Mouse (Mus musculus): ENCODE measurements around the gene Jam2.
A peak's percentile ranks its signal among the peaks of the same experiment; 100 is the strongest.

Gene Jam2

DNA sequence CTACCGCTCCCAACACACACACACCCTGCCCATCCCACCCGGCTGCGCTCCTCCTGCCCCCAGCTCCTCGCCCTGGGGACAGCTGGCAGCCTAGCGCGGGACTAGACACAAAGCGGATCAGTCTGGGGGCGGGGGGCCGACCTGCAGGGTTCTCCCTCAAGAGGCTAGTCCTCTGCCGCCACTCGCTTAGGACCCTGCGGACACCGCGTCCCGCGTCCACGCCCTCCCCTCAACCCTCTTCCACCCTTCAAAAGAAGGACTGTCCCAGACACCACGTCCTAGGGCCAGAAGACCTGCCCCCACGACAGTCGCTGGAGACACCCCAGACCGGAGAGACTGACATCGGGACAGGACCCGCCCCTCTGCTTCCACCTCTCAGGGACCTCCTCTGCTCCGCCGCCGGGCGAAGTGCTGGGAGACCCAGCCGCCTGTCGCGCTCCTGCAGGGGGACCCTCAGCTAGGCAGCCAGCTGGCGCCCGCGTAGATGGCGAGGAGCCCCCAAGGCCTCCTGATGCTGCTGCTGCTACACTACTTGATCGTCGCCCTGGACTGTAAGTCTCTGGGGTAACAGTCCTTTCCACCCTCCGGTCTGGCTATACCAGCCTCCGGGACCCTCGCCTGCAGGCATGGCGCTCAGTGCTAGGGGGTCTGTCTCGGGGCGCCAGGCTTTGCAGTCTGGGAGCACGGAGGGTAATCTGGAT is at the start of gene Jam2:
TSS of gene Jam2 (plus strand) at position 121 of the 701 bp plus-strand sequence.
- DNase-seq (ENCODE audit: low spot score in 2 of 2) = peak; percentile 44 to 56

DNA sequence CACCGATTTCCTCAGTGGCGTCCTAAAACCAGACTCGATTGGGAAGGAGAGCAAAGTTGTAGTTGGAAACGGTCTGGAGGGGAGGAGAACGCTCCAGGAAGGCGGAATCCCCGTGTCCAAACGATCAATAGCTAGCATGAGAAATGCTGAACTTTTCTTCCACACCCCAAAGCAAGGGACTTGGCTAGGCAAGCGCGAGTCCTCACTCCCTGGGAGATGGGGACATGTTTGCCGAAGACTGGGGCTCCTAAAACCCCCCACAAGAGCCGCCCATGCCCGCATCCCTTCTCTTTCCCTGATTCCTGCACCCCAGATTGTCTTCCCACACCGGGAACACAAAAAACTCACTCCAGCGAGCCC is 39.1 kb upstream of the Jam2 start:
- no peak for DNase-seq (ENCODE audit: low spot score in 2 of 2)

DNA sequence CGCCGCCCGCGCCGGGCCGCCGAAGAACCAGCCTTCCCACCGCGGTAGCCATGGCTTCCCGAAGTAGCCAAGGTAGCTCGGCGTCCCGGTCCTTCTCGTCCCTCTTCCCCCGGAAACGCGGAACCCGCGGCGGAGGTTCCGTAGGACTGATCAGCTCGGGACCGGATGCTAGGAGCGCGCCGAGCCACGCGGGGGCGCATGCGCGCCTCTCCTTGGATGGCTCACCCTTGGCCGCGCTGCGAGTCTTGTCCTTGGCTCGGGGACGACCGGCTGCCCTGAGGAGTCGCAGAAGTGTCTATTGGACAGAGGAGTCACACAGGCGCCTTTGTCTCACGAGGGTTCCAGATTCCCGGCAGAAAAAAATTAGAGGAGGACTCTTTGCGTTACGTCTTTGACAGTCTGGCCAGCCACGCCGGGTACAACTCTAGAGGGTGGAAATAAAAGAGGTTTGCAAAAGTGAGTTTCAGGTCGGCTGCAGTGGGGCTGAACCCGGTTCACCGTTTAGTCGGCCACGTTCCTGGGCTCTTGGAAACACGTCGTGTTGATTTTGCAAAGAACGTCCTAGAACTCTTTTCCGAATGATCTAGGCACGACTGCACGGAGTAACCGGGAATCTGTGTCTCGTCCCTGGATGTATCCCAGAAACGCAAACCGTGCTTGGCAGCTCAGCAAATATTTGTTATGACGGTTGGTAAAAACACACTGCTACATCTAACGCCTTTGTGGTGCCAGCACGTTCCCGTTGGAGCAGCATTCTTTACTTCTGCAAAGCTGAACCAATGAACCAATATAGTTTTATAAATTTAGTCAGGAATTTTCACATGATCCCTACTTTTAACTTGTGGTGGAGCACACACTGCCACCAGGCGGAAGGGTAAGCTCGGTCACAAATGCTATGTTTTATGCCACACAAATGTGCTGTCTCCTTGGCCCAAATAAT is 38.5 kb upstream of the Jam2 start, which contains the start of gene Mrpl39:
TSS of gene Mrpl39 (minus strand) at position 577 of the 940 bp plus-strand sequence.
- peak; percentile 99 for DNase-seq (ENCODE audit: low spot score in 2 of 2)

DNA sequence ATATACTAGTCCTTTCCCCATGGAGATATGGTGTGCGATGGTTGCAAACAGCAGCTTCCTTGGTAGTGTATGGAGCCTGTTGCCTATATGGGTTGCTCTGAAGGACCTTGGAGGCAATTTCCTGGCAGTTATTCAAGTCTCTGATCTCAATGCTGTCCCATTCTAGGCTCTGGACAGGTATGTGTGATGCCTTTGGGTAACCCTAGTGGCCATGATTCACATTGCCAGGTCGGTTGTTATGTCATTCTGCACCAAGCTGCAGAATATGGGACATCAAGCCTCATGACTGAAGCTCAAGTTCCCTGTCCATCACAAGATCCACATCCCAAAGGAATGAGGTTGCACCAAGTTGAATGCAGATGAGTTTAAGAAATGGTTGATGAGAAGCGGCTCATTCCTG is 36.6 kb upstream of the Jam2 start:
- no peak for DNase-seq (ENCODE audit: low spot score in 2 of 2)

DNA sequence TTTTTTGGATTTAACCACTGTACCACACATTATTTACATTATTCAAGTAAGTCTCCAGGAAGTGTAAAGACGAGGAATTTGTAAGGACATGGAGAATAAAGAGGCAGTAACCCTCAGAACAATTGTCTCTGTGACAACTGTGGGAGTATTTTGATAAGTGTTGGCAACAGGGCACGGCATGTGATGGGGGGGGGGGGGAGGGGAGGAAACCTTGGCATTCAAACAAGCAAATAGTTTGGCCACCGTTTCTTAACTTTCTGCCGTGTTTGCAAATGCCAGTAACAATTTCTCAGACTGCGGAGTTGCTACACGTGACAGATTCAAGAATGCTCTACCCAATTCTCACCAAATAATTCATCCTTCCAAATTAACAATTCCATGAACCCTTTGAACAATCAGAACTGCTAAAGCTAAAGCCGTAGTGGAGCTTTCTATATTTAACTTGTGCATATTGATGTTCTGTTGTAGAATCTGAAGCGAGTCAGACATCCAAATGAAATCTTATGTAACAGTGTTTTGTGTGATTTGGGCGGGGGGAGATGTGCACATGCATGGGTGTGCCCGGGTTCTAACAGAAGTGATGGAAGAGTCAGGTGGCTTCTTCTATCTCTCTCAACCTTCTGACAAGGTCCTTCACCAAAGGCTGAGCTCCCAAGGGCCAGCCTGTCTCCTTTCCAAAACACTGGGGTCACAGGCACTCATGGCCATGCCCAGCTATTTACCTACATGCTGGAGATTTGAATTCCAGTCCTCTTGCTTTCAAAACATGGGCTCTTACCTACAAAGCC is 29.0 kb upstream of the Jam2 start:
- DNase-seq (ENCODE audit: low spot score in 2 of 2) = no peak

DNA sequence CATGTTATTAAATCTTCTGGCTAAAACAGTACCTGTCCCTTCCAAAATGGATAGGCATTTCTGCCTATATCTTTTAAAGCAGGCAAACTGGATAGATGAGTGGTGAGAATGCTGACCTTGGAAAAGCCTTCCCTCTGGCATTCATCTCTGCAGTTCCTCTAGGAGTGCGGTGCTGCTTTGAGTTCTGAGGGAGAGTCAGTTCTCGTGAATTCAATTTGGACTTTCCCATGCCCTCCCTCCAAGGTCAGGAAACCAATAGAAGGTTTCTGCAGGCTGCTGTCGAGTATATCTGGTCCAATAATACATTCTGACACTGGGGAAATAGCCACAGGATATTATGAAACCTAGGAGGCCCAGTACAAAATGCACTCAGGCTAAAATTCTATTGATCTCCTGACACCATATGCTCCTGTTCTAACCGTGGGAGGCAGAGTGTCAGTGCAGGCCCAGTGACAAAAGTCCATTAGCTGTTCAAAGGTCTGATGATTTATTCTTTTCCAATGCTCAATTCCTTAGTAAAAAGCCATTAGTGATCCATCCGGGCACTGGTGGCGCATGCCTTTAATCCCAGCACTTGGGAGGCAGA is 28.1 kb upstream of the Jam2 start:
- no peak for DNase-seq (ENCODE audit: low spot score in 2 of 2)

DNA sequence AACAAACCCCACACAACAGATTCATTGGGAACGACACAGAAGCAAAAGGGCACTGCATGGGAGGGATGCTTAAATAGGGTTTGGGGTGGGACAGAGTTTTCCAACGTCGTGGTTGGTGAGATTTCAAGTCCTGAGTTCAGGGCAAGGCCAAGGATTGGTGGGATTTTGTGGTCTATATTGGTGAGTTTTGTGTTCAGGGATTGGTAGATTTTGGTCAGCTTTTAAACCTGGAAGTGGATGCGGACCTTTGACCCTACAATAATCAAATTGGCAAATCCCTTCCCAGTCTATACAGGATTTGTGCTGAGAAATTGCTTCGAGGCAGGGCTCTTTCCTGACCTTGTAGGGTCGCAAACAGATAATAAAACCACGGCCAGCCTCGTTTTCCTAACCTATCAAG is 6.0 kb upstream of the Jam2 start:
- no peak for DNase-seq (ENCODE audit: low spot score in 2 of 2)

DNA sequence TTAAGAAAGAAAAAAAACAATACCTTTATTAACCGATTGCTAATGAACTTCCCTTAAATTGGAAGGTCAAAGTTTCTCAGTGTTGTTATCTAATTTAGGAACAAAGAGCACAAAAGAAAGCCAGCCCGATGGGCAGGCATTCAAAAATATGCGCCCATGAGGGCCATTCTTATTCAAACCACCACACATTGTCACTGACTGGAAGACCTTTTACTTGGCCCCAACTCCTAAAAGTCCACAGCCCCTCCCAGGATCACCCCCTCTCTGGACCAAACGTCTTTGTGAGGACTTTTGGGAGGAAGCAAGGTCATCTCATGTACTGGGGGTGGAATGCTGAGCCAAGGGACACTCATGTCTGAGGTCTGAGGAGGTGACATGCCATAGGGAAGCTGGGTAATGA is 4.7 kb upstream of the Jam2 start:
- DNase-seq (ENCODE audit: low spot score in 2 of 2) = no peak

DNA sequence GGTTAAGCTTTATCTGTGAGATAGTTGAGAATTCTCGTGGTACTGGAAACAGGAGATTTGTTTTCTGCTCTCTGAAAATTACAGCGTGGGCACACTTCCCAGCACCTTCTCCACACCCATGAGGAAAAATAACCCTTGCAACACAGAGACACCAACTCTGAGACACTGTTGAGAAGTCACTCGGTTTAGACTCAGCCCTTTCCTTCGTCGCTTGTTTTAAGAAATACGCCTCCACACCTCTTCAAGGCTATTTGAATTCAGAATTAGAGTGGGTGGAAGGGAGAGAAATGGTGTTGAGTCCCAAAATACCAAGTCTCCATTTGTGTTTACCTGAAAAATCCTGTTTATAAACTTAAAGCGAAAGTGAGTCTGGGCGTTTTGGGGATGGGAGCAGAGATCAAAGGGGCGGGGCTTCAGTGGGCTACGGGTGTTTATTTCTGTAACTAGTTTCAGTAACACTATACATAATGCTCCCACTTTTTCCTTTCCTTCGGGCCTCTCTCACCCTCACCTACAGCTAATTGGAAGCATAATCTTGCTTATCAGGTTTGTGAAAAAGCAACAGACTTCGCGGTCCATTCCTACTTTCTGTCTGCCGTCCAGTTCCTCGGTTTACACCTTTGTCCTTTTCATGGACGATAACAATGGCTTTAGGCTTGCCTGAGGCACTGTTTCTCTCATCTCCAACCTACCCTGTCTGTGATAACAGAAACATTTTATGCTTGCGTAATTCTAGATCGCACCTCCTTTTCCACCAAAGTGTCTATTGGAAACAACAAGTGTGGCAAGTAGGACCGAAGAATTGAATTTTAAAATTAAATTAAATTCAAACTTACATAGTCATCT is 4.1 kb upstream of the Jam2 start:
- peak in 1 of 2 experiments; percentile 20 for DNase-seq (ENCODE audit: low spot score in 2 of 2)

DNA sequence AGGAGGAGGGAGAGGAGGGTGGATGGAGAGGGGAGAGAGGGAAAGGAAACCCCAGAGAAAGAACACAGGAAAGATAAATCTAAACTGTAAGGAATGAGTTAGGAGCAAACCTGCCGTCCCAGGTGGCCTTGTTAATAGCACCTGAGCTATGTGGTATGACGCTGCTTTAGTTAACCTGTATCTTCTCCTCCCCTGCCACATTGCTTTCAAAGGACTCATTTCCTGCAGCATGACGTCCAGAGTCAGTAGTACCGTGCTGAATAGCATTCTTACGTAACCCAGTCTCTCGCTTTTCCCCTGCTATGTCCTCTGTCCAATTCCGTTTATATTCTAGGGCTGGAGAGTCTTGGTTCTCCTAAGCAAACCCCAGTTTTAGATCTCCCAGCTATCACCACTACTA is 3.0 kb upstream of the Jam2 start:
- no peak for DNase-seq (ENCODE audit: low spot score in 2 of 2)

DNA sequence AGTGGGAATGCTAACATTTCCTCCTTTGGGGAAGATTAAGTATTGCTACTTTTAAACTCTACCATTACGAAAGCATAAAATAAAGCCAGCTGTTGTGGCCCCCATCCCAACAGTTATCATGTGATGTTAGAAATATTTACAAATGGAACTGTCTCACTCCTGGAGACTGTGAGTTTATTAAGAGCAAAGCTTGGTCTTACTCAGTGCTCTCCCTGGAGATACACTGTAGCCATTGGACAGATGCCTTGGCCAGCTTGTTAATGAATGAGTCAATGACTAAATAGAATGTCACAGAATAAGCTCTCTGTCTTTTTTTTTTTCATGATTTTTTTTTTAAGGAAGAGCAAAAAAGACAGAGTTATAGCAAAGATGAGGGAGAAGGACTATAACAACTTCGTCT is 2.5 kb upstream of the Jam2 start:
- no peak for DNase-seq (ENCODE audit: low spot score in 2 of 2)

DNA sequence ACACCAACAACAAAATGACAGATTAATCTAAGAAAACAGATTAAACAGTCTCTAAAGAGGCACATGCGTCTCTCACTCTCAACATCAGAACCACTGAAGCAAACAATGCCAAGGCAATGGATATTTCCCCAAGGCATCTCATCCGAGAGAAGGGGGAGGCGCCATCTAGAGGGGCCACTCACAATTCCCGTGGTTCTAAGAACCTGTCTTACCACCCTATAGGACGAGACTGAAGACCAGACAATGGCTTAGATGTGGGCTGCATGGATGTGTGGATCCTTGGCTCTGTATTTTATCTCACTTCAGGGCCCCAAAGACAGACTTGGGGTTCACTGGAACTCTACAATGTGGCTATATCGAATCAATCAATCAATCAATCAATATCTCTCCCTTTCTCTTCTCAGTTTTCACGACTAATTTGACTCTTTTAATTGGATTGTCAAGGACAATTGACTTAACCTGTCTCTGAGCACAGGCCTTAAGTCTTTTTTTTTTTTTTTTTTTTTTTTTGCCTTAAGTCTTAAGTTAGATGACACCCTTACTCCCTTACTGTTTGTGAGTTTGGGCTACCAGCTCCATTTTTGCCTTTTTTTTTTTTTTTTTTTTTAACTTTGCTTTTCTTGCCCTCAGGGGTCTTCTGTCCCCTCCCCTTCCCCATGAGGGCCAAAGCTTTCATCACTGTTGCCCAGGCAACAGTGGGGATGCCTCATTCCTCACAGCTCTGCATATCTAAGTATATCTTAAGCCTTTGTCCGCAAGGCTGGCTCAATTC is 1.2 kb upstream of the Jam2 start:
- no peak for DNase-seq (ENCODE audit: low spot score in 2 of 2)

DNA sequence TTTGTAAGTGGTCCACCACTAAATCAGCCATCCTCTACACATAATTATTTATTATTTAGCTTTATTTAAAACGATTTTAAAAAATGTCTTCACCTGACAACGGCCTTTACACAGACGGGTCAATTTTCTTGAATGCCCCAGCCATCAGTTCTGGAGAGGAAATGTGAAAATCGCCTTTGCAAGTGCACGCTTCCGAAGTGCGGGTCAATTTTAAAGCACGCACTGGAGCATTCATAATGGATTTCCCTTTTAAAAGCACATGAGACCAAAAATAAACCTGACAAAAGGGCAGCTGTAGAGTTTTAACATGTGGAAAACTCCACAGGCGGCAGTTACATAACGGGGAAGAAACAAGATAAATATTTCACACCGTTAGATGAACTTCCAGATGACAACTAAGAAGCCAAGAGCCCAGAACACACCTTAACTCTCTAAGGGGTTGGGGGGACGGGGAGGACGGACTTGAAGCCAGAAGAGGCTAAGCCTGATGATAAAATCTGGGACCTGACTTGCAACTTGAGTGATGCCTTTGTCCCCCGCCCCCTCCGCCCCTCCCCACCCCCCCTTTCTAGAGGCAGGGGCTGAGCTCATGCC is 558 bp upstream of the Jam2 start:
- no peak for DNase-seq (ENCODE audit: low spot score in 2 of 2)

DNA sequence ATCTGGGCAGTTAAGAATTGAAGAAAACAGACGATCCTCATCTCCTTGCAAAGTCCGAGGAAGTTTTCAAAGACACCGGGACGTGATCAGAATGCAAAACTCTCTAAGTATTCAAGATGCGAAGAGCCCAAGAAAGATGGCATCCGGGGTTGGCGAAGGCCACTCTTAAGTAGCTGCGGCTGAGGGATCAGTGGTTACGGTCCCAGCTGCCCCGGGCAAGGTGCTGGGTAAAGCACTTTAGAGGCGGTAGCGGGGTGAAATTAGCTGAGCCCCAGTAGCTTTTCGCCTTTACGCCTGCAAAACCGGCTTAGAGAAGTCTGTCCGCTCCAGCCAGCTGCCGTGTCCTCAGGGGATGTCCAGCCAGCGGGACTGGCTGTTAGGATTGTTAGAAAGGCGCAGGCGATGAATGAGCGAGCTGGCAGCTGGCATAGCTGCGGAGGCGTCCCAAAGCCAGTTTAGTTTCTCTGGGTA is 873 bp downstream of the Jam2 start:
- peak; percentile 65 to 81 for DNase-seq (ENCODE audit: low spot score in 2 of 2)

DNA sequence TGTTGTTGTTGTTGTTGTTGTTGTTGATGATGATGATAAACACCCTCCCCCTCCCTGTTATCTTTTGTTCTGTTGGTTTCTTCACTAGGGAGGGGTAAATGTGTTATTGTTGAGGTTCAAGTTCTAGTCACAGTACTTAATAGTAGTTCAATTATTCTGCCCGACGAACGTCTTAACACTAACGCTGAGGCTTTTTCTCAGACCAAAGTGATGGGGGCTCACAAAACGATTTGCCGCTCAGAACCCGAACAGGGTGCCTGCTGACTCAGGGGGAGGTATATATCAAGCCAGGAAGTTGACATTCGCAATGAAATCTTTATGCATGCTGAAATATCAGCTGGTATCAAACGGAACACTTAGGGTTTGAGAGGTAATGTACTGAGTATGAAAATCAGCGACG is 1.4 kb downstream of the Jam2 start:
- no peak for DNase-seq (ENCODE audit: low spot score in 2 of 2)

DNA sequence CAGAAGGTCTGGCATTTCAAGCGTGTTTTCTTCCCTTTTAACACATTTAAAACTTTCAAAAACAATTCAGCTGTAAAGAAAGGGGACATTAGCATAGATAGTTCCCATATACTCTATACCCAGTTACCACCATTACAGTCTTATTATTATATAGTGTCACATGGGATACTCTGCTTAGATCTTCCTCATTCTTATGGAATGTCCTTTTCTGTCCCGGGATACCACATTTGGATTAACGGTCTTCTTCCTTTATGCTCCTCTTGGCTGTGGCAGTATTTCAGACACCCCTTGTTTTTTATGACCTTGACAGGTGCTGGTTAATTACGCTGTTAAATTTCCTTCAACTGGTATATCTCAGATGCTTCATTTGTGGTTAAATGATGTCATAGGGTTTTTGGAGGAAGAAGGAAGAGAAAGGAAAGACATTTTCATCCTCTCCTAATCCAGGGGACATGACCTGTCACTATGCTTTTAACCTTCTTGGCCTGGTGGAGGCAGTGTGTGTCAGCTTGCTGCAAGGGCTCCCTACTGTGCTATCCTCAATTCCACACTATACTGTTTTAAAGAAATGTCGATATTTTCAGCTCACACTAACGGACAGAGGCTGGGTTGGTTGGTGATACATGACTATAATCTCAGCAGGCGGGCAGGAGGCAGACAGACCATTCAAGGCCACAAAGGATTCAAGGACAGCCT is 2.3 kb downstream of the Jam2 start:
- DNase-seq (ENCODE audit: low spot score in 2 of 2) = no peak

DNA sequence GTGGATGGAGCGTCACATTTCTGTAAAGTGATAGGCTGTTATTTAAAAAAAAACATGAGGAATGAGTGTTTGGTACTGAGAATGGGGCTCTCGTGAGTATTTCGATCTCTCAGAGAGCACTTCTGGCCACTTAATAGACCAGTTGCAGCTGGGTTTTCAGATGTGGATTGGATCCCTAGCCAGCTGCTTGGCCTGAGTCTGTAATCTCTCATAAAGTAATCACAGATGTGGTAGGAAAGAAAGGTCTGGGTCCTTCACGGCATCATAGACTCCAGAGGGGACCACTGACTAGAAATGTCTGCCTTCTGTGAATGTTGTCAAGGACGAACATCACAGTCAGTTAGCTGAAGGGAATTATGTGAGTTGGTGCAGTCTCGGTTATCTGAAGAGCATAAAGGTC is 4.5 kb downstream of the Jam2 start:
- no peak for DNase-seq (ENCODE audit: low spot score in 2 of 2)

DNA sequence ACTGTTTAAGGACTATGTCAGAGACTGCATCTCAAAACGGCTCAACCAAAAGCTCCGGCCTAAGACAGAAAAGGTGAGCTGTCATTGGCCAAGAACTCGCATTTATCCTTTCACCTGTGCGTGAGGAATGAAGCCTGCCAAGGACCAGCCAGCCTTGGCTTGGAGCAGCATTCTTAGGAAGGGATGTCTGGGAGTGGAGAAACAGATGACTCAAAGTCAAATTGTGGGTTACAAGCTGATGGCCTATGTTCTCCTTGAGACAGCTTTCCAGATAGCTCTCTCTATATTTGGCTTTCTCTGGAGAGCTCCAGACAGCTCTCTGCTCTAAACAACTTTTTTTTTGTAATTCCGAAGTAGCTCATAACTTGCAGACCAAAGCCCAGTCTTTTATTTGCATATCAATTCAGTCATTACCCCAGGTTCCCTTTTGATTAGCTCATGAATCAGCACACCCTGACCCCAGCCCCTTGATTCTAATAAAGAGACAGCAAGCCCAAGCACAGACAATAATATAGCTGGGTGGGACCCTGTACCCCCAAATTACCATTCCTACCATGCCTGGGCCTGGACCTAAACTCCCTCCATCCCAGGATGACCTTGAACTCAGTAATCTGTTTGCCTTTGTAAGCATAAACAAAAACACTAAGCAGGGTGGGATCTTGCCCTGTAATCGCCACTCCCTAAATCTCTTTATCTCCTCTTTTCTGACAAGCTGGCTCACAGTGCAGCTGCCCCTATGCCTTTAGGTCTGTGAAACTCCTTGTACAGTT is 5.1 kb downstream of the Jam2 start:
- DNase-seq (ENCODE audit: low spot score in 2 of 2) = no peak

Measured in frontal cortex, postnatal 36 days (tissue).